In the genomic region with DNA sequence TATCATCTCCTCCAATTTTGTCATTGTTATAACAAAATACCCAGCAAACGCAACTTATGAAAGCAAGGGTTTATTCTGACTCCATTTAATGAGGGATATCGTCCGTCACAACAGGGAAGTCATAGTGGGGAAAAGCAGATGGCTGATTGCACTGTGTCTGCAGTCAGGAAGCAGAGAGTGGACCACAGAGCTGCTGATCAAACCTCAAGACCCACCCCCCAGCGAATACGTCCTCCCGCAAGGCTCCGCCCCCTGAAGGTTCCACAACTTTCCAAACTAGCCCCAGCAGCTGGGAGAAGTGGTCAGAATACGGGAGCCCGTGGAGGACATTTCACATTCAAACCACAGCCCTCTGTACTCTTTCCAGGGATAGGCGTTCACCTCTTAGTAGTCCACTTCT, we compare ENCODE assay signal across 14 mouse cellular contexts.
DNase-seq lines count a peak whose midpoint lies in the region; ATAC-seq and TF ChIP-seq lines count a peak whose summit lies in the region.
"Had no signal": no experiment of that assay in that cellular context is flagged by ENCODE, and none has a peak within 500 bp of the region (broad histone marks: within the 10 kb centered on the region; RNA-seq: fewer than 3 reads in every experiment).

No protein-coding gene starts in this region.

- H3K79me2 ChIP-seq in MEL (ENCODE audit: control insufficient read depth, insufficient read depth, low read length, poor library complexity): no peaks in the 10 kb centered on the region

- H3K4me3 ChIP-seq in MEL (ENCODE audit: control insufficient read depth in 1 of 2, insufficient read depth in 1 of 2, low read depth in 2 of 2, low read length in 2 of 2): peak overlapping the region in 1 of 2 experiments; percentile 8; a peak in 1 of 4 replicates
- H3K4me3 ChIP-seq in liver, postnatal 0 days (ENCODE audit: low read depth, low read length): no peak overlapping the region
- no peak overlapping the region for H3K4me3 ChIP-seq in intestine, postnatal 0 days (ENCODE audit: low read depth, low read length)
- H3K4me3 ChIP-seq: embryonic facial prominence, embryonic 12.5 days; forebrain, embryonic 10.5 days; hindbrain, embryonic 15.5 days; limb, embryonic 12.5 days had no signal

- H3K4me1 ChIP-seq in MEL (ENCODE audit: control insufficient read depth in 1 of 2, insufficient read depth in 2 of 2, low read length in 2 of 2): 0 out of 4 replicates have a peak, but pooled peaks cover 0 to 2% of the 10 kb centered on the region in 2 experiments
- H3K4me1 ChIP-seq in liver, postnatal 0 days (ENCODE audit: insufficient read depth): no peaks in the 10 kb centered on the region
- H3K4me1 ChIP-seq in intestine, postnatal 0 days (replicated peaks; ENCODE audit: control insufficient read depth, insufficient read depth, low read length): no peaks in the 10 kb centered on the region
- H3K4me1 ChIP-seq: forebrain, embryonic 10.5 days; hindbrain, embryonic 15.5 days; limb, embryonic 12.5 days had no signal

- no peaks in the 10 kb centered on the region for H3K9me3 ChIP-seq in MEL (replicated peaks; ENCODE audit: insufficient read depth, low read length)
- H3K9me3 ChIP-seq in liver, postnatal 0 days (ENCODE audit: low read length): no peaks in the 10 kb centered on the region
- no peaks in the 10 kb centered on the region for H3K9me3 ChIP-seq in intestine, postnatal 0 days (ENCODE audit: control insufficient read depth)
- H3K9me3 ChIP-seq: embryonic facial prominence, embryonic 12.5 days; hindbrain, embryonic 15.5 days; limb, embryonic 12.5 days had no signal

- no peak for TF ChIP-seq RAD21 in MEL (IDR thresholded peaks at IDR 0.05; ENCODE audit: low read depth, low read length)

- no peak overlapping the region for H3K27ac ChIP-seq in MEL (ENCODE audit: control insufficient read depth, low read depth, low read length)
- no peak overlapping the region for H3K27ac ChIP-seq in liver, postnatal 0 days (ENCODE audit: low read depth)
- H3K27ac ChIP-seq in intestine, postnatal 0 days (ENCODE audit: low read depth, low read length): no peak overlapping the region
- H3K27ac ChIP-seq: embryonic facial prominence, embryonic 12.5 days; forebrain, embryonic 10.5 days; hindbrain, embryonic 15.5 days; limb, embryonic 12.5 days had no signal

- DNase-seq in lung, adult 18-20 months: peak; percentile 35 to 40
- DNase-seq in lung, postnatal 25 days (ENCODE audit: low spot score): no peak
- DNase-seq in MEL (ENCODE audit: low read depth, low spot score): peak; percentile 61
- peak; percentile 3 for DNase-seq in brain, embryonic 14.5 days (ENCODE audit: low read depth)
- peak; percentile 30 for DNase-seq in liver, postnatal 0 days
- DNase-seq in adrenal gland, adult 8-10 months: no peak
- no peak for DNase-seq in spleen, postnatal 14 days (ENCODE audit: low spot score in 2 of 2)
- DNase-seq: cerebellum, adult 8-10 months; layer of hippocampus, postnatal 36 days had no signal

- no peak overlapping the region for H3K9ac ChIP-seq in MEL (ENCODE audit: control insufficient read depth, low read depth, low read length, poor library complexity, severe bottlenecking)
- no peak overlapping the region for H3K9ac ChIP-seq in liver, postnatal 0 days (replicated peaks)
- H3K9ac ChIP-seq in intestine, postnatal 0 days (ENCODE audit: low read depth, low read length): no peak overlapping the region
- H3K9ac ChIP-seq: embryonic facial prominence, embryonic 12.5 days; hindbrain, embryonic 15.5 days; limb, embryonic 12.5 days had no signal

- ATAC-seq in liver, postnatal 0 days: no peak
- no peak for ATAC-seq in intestine, postnatal 0 days

- H3K36me3 ChIP-seq in MEL (ENCODE audit: control insufficient read depth in 1 of 2, insufficient read depth in 2 of 2, low read length in 2 of 2): no peaks in the 10 kb centered on the region
- no peaks in the 10 kb centered on the region for H3K36me3 ChIP-seq in liver, postnatal 0 days (replicated peaks; ENCODE audit: insufficient read depth, low read length)
- no peaks in the 10 kb centered on the region for H3K36me3 ChIP-seq in intestine, postnatal 0 days (ENCODE audit: control insufficient read depth, insufficient read depth)
- H3K36me3 ChIP-seq: embryonic facial prominence, embryonic 12.5 days; forebrain, embryonic 10.5 days; hindbrain, embryonic 15.5 days; limb, embryonic 12.5 days had no signal

- peaks cover 0 to 1% of the 10 kb centered on the region in 2 experiments; a peak in 2 of 4 replicates for H3K27me3 ChIP-seq in MEL (ENCODE audit: control insufficient read depth in 1 of 2, insufficient read depth in 2 of 2, low read length in 2 of 2)
- no peaks in the 10 kb centered on the region for H3K27me3 ChIP-seq in liver, postnatal 0 days (ENCODE audit: insufficient read depth, low read length)
- H3K27me3 ChIP-seq in intestine, postnatal 0 days (replicated peaks; ENCODE audit: control insufficient read depth, insufficient read depth, low read length): no peaks in the 10 kb centered on the region
- H3K27me3 ChIP-seq: embryonic facial prominence, embryonic 12.5 days; hindbrain, embryonic 15.5 days; limb, embryonic 12.5 days had no signal

- TF ChIP-seq CTCF in MEL (IDR thresholded peaks at IDR 0.05 in 2 of 3, conservative IDR thresholded peaks at IDR 0.05 in 1 of 3; ENCODE audit: control insufficient read depth in 1 of 3, insufficient read depth in 1 of 3, low read depth in 2 of 3, low read length in 3 of 3, poor library complexity in 1 of 3, severe bottlenecking in 1 of 3): no peak
- no peak for TF ChIP-seq CTCF in brain, embryonic 14.5 days (IDR thresholded peaks at IDR 0.05; ENCODE audit: borderline replicate concordance, extremely low read depth, insufficient read depth, insufficient read length)
- TF ChIP-seq CTCF in liver, postnatal 0 days (IDR thresholded peaks at IDR 0.05; ENCODE audit: low read depth): no peak
- TF ChIP-seq CTCF in intestine, postnatal 0 days (IDR thresholded peaks at IDR 0.05; ENCODE audit: low read depth): no peak

- TF ChIP-seq POLR2A in MEL (IDR thresholded peaks at IDR 0.05; ENCODE audit: control insufficient read depth in 1 of 2, insufficient read depth in 1 of 2, low read depth in 1 of 2, low read length in 2 of 2, poor library complexity in 1 of 2): no peak
- no peak for TF ChIP-seq POLR2A in brain, embryonic 14.5 days (IDR thresholded peaks at IDR 0.05; ENCODE audit: borderline replicate concordance, extremely low read depth, insufficient read depth, insufficient read length, poor library complexity, severe bottlenecking)

- peak overlapping the region; percentile 36; the same call in 1 of the 2 replicates for H3K4me2 ChIP-seq in liver, postnatal 0 days (ENCODE audit: low read depth, low read length)
- no peak overlapping the region for H3K4me2 ChIP-seq in intestine, postnatal 0 days (replicated peaks; ENCODE audit: low read depth)
- H3K4me2 ChIP-seq: embryonic facial prominence, embryonic 12.5 days; hindbrain, embryonic 15.5 days; limb, embryonic 12.5 days had no signal

- TF ChIP-seq EP300 in MEL (IDR thresholded peaks at IDR 0.05; ENCODE audit: low read depth in 1 of 2, low read length in 2 of 2): no peak
- no peak for TF ChIP-seq EP300 in liver, postnatal 0 days (IDR thresholded peaks at IDR 0.05; ENCODE audit: low read depth)

- 41% methylated on average over 10 of the region's 10 CpGs for WGBS in liver, postnatal 0 days (ENCODE audit: insufficient replicate concordance)
- WGBS in intestine, postnatal 0 days: 75% methylated on average over 10 of the region's 10 CpGs

TF ChIP-seq in MEL, 35 proteins besides CTCF, POLR2A, EP300 and RAD21:
- TF ChIP-seq CHD1 (IDR thresholded peaks at IDR 0.05; ENCODE audit: low read depth, low read length): no peak

Comparison
In these comparisons a context has a peak if more than half of its experiments do, and no peak if none do; other contexts are left out.
1. DNase-seq: peak in lung, adult 18-20 months (2 of 2), MEL (single experiment), brain, embryonic 14.5 days (single experiment) and liver, postnatal 0 days (single experiment); none in lung, postnatal 25 days (single experiment), adrenal gland, adult 8-10 months (single experiment) and spleen, postnatal 14 days (0 of 2).